Mouse (Mus musculus) myocyte (in vitro differentiated cells): ENCODE data around the gene Pnkp. TPM values are rescaled to one million over a fixed set of nuclear protein-coding genes. Genes with fewer than 3 reads are reported as not detected.

ENCODE experiments used
- H3K27me3 ChIP-seq: one replicate; pipeline ENCODE4 v1.6.1; 2011; ENCODE audit not compliant: control insufficient read depth, insufficient read depth, insufficient read length
- H3K36me3 ChIP-seq: one replicate; pipeline ENCODE4 v1.6.1; 2011; ENCODE audit not compliant: control insufficient read depth, insufficient read depth
- H3K4me2 ChIP-seq: one replicate; pipeline ENCODE4 v1.6.1; 2011; ENCODE audit warnings: low read depth, control low read depth
- H3K4me3 ChIP-seq: one replicate; pipeline ENCODE4 v1.5.1; 2011; ENCODE audit warnings: mild to moderate bottlenecking, control low read depth, moderate library complexity
- H3K79me2 ChIP-seq: one replicate; pipeline ENCODE4 v1.6.1; 2011; ENCODE audit not compliant: control insufficient read depth, insufficient read depth
- H3ac ChIP-seq: one replicate; pipeline ENCODE4 v1.6.1; 2011; ENCODE audit not compliant: control insufficient read depth, insufficient read length
- CEBPB ChIP-seq: IDR thresholded peaks from 2 replicates; pipeline ENCODE4 v1.6.1; 2011; ENCODE audit warnings: mild to moderate bottlenecking, moderate library complexity; ENCODE audit not compliant: poor library complexity, insufficient read depth, severe bottlenecking
- E2F4 ChIP-seq: IDR thresholded peaks from one replicate; pipeline ENCODE4 v1.6.1; 2011; ENCODE audit warnings: mild to moderate bottlenecking, control low read depth, moderate library complexity; ENCODE audit not compliant: insufficient read depth
- MAX ChIP-seq: IDR thresholded peaks from one replicate; pipeline ENCODE4 v1.6.1; 2011; ENCODE audit warnings: low read depth, mild to moderate bottlenecking, control low read depth
- MYOD1 ChIP-seq, 3 experiments: IDR thresholded peaks; one replicate each; pipeline ENCODE4 v1.6.1; 2011; ENCODE audit warnings: control low read depth in 2 of 3, low read depth in 2 of 3, mild to moderate bottlenecking in 2 of 3, moderate library complexity in 1 of 3; ENCODE audit not compliant: insufficient read length in 2 of 3, control insufficient read depth in 1 of 3
- MYOG ChIP-seq, 3 experiments: IDR thresholded peaks; one replicate each; pipeline ENCODE4 v1.6.1; 2011; ENCODE audit warnings: control low read depth in 2 of 3, low read depth in 2 of 3, mild to moderate bottlenecking in 2 of 3; ENCODE audit not compliant: insufficient read length in 2 of 3, control insufficient read depth in 1 of 3, insufficient read depth in 1 of 3
- POLR2A ChIP-seq: IDR thresholded peaks from one replicate; pipeline ENCODE4 v1.6.1; 2011; ENCODE audit warnings: low read depth, mild to moderate bottlenecking, control low read depth, moderate library complexity; ENCODE audit not compliant: insufficient read length
- POLR2AphosphoS2 ChIP-seq: IDR thresholded peaks from one replicate; pipeline ENCODE4 v1.6.1; 2011; ENCODE audit warnings: low read depth, control low read depth; ENCODE audit not compliant: insufficient read length
- REST ChIP-seq: IDR thresholded peaks from one replicate; pipeline ENCODE4 v1.6.1; 2011; ENCODE audit warnings: mild to moderate bottlenecking, control low read depth, moderate library complexity; ENCODE audit not compliant: insufficient read depth, insufficient read length
- SRF ChIP-seq: IDR thresholded peaks from one replicate; pipeline ENCODE4 v1.6.1; 2011; ENCODE audit warnings: low read depth; ENCODE audit not compliant: control insufficient read depth, insufficient read length
- TCF12 ChIP-seq: IDR thresholded peaks from one replicate; pipeline ENCODE4 v1.6.1; 2011; ENCODE audit warnings: mild to moderate bottlenecking, control low read depth; ENCODE audit not compliant: poor library complexity, insufficient read depth, severe bottlenecking
- TCF3 ChIP-seq: IDR thresholded peaks from one replicate; pipeline ENCODE4 v1.6.1; 2011; ENCODE audit warnings: low read depth, control low read depth; ENCODE audit not compliant: insufficient read length
- USF1 ChIP-seq: IDR thresholded peaks from one replicate; pipeline ENCODE4 v1.6.1; 2011; ENCODE audit warnings: low read depth, mild to moderate bottlenecking, control low read depth, moderate library complexity
- polyA plus RNA-seq: library from polyadenylated mRNA; unstranded; fragments of >200 nt; fragmentation: generic; extraction: Trizol; gene quantifications from one replicate; pipeline ENCODE4 v1.2.1, GENCODE M21; 2012; ENCODE audit warnings: missing spikeins

Gene Pnkp
- polyA plus RNA-seq, 1 experiment = 47.9 TPM

DNA sequence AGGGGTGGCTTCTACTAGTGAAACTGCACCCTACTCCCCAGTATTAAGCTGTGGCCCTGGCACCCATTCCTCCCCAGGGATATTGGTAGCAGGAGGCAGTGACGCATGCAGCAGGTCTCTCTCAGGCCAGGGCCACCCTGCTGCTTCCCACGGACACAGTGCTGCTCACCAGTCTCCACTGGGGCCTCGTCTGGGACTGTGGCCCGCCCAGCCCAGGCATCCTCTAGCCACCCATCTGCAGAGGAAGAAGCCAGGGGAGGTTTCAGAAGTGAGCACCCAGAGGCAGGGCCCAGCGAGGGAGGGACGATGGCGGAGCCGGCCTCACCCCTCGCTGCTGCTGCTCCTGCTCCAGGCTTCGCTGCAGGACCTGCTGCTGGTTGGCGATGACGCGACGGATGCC, 6.3 kb downstream of the Pnkp start:
- Histone ChIP-seq H3K36me3 (peaks cover 5% of the 10 kb centered on the region), H3ac (no peak overlapping the region), H3K4me2 (no peak overlapping the region), H3K27me3 (no peaks in the 10 kb centered on the region), H3K4me3 (no peak overlapping the region), H3K79me2 (peaks cover 49% of the 10 kb centered on the region)
- TF ChIP-seq REST (no peak), SRF (no peak), E2F4 (no peak), MYOD1 (IDR thresholded peaks at IDR 0.05; ENCODE audit: control insufficient read depth in 1 of 3, insufficient read length in 2 of 3, low read depth in 2 of 3) (no peak), POLR2A (peak; percentile 32)

DNA sequence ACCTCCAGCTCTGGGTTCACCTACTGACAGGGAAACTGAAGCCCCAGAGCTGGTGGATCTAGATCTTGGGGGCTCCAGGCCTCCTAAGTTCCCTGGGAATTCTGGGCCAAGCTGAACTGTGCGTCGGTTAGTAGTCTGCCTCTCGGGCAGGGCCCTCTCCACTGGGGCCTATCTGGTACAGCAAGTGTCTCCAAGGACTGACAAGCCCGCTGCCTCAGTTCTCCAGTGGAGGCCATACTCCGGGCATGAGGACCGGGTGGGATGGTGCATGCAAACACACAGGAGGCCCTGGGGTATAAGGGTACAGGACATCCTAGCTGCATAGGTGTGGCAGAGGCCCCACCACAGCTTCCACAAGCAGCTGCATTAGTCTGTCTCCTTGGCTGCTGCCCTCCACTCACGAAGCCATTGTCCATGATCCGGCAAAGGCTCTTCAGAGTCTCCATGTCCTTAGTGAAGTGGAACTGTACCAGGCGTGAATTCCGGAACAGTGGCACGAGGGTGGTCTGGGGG, 7.1 kb downstream of the Pnkp start:
- peaks cover 54% of the 10 kb centered on the region for H3K79me2 ChIP-seq
- no peak overlapping the region for H3ac ChIP-seq
- no peaks in the 10 kb centered on the region for H3K27me3 ChIP-seq
- no peak for TF ChIP-seq SRF
- peak; percentile 62 for TF ChIP-seq POLR2AphosphoS2
- TF ChIP-seq MAX = no peak
- no peak overlapping the region for H3K4me2 ChIP-seq
- no peak overlapping the region for H3K4me3 ChIP-seq
- peaks cover 5% of the 10 kb centered on the region for H3K36me3 ChIP-seq

DNA sequence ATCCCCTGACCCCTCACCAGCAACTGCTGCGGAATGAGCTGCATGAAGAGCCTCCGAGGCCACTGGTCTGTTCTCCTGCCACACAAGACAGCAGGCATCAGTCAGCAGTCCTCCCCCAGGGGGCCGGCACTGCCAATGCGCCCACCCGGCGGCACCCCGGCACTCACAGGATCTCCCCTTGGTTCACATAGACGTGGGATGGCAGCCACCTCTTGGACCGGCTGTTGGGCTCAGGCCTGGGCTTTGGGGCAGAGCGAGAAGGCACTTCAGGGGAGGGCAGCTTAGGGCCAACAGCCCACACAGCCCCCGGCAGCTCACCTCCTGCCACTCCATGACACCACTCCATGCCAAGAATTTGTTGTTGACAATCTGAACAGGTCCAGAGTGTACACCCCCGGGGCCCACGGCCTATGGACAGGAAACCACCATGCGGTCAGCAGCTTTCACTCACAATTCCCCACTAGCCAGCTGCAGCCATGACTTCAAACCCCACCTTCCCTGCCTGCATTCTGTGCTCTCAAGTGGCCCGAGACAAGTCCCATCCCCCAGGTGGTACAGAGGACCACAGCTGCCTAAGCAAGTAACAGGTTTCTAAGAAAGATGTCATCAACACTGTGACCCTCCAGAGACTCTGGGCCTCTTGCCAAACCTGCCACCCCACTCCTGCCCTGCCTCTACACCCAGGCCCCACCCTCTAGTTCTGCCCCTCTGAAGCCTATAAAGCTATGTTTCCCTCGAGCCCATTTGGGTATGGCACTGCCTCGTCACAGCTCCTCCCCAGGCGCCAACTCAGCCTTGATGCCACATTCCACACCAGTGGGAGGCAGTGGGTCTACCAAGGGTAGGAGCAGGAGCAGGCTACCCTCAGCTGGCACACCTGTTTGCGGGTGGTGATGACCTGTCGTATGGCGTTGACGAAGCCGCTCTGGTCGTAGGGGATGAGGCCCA, 7.9 kb downstream of the Pnkp start:
- Histone ChIP-seq H3K79me2 (peaks cover 49% of the 10 kb centered on the region), H3ac (no peak overlapping the region), H3K4me2 (peak overlapping the region; percentile 92), H3K36me3 (peaks cover 5% of the 10 kb centered on the region), H3K4me3 (no peak overlapping the region), H3K27me3 (no peaks in the 10 kb centered on the region)
- TF ChIP-seq MAX (no peak), POLR2A (peak; percentile 27), TCF12 (no peak), TCF3 (no peak), E2F4 (no peak), POLR2AphosphoS2 (peak; percentile 70), SRF (no peak), MYOG (IDR thresholded peaks at IDR 0.05; ENCODE audit: control insufficient read depth in 1 of 3, insufficient read depth in 1 of 3, insufficient read length in 2 of 3, low read depth in 2 of 3) (peak in 1 of 3 experiments; percentile 61), MYOD1 (IDR thresholded peaks at IDR 0.05; ENCODE audit: control insufficient read depth in 1 of 3, insufficient read length in 2 of 3, low read depth in 2 of 3) (peak in 2 of 3 experiments; percentile 33 to 68), USF1 (no peak), REST (no peak), CEBPB (no peak)

GRCm38 (mm10) chr7:44866276-44867009, 9.5 kb downstream of the Pnkp start:
- no peak for TF ChIP-seq REST
- no peak for TF ChIP-seq TCF12
- no peak for TF ChIP-seq E2F4
- TF ChIP-seq MYOD1 (IDR thresholded peaks at IDR 0.05; ENCODE audit: control insufficient read depth in 1 of 3, insufficient read length in 2 of 3, low read depth in 2 of 3) = peak in 1 of 3 experiments; percentile 31
- TF ChIP-seq CEBPB = no peak
- TF ChIP-seq MYOG (IDR thresholded peaks at IDR 0.05; ENCODE audit: control insufficient read depth in 1 of 3, insufficient read depth in 1 of 3, insufficient read length in 2 of 3, low read depth in 2 of 3) = no peak
- peak; percentile 64 for TF ChIP-seq POLR2AphosphoS2
- H3ac ChIP-seq = no peak overlapping the region
- no peak overlapping the region for H3K4me3 ChIP-seq
- H3K36me3 ChIP-seq = peaks cover 3% of the 10 kb centered on the region
- peaks cover 49% of the 10 kb centered on the region for H3K79me2 ChIP-seq
- peak overlapping the region; percentile 92 for H3K4me2 ChIP-seq
- H3K27me3 ChIP-seq = no peaks in the 10 kb centered on the region
